Mouse (Mus musculus) stomach, postnatal 0 days (tissue): ENCODE measurements at regions not wholly inside any gene's neighbourhood (a gene's known extent, or its start where the extent isn't known, plus 50 kb on each side); places are given as distances from the start of the nearest gene placed in this dataset.

Experiments
- CTCF ChIP-seq: IDR thresholded peaks from 2 replicates; pipeline ENCODE4 v1.5.1; 2016; ENCODE audit warnings: antibody characterized with exemption, low read depth, mild to moderate bottlenecking, moderate library complexity
- EP300 ChIP-seq: optimal IDR thresholded peaks from 2 replicates; pipeline ENCODE3; 2016; ENCODE audit warnings: antibody characterized with exemption

GRCm38 (mm10) chr10:111789264-111789663 is 183.2 kb upstream of the Krr1 start:
- TF ChIP-seq CTCF (no peak), EP300 (no peak)
